Mouse (Mus musculus) forebrain, embryonic 16.5 days (tissue): ENCODE measurements around the gene Xrcc6. TPM values are rescaled to one million over a fixed set of nuclear protein-coding genes. Genes with fewer than 3 reads are reported as not detected.

Experiments
- ATAC-seq: fragments of 200-750 bp; cut with Nextera tagmentation; 2 replicates; pipeline ENCODE4 v1.8.0; 2017; ENCODE audit warnings: mild to moderate bottlenecking, moderate library complexity
- H3K27ac ChIP-seq: fragments of 300-500 bp; sonication (generic); 2 replicates; pipeline ENCODE4 v1.5.1; 2014; ENCODE audit warnings: low read length, control low read depth
- H3K27me3 ChIP-seq: fragments of 300-500 bp; sonication (generic); replicated peaks from 2 replicates; pipeline ENCODE4 v1.6.1; 2014; ENCODE audit warnings: low read length; ENCODE audit not compliant: control insufficient read depth, insufficient read depth
- H3K36me3 ChIP-seq: fragments of 300-500 bp; sonication (generic); 2 replicates; pipeline ENCODE4 v1.6.1; 2014; ENCODE audit not compliant: control insufficient read depth, insufficient read depth
- H3K4me1 ChIP-seq: fragments of 300-500 bp; sonication (generic); replicated peaks from 2 replicates; pipeline ENCODE4 v1.6.1; 2014; ENCODE audit warnings: low read length; ENCODE audit not compliant: control insufficient read depth, insufficient read depth
- H3K4me2 ChIP-seq: fragments of 300-500 bp; sonication (generic); 2 replicates; pipeline ENCODE4 v1.6.1; 2014; ENCODE audit warnings: mild to moderate bottlenecking, low read length, control low read depth
- H3K4me3 ChIP-seq: fragments of 300-500 bp; sonication (generic); replicated peaks from 2 replicates; pipeline ENCODE4 v1.5.1; 2014; ENCODE audit warnings: mild to moderate bottlenecking, low read length, control low read depth
- H3K9ac ChIP-seq: fragments of 300-500 bp; sonication (generic); replicated peaks from 2 replicates; pipeline ENCODE4 v1.6.1; 2014; ENCODE audit warnings: low read depth, low read length, control low read depth
- H3K9me3 ChIP-seq: fragments of 300-500 bp; sonication (generic); 2 replicates; pipeline ENCODE4 v1.6.1; 2016; ENCODE audit warnings: low read length; ENCODE audit not compliant: control insufficient read depth
- WGBS: fragments of 180-500 bp; shearing (Covaris S2); extraction: QIAGEN DNeasy Blood & Tissue Kit; methylation state at CpG from one replicate; pipeline ENCODE4 v1.1.7; 2014; 5-methylcytosine and 5-hydroxymethylcytosine counted together
- polyA plus RNA-seq: library from polyadenylated mRNA; unstranded; fragments of >200 nt; fragmentation: Nextera tagmentation; extraction: Ambion mirVana; gene quantifications from 2 replicates; pipeline ENCODE4 v1.2.1, GENCODE M21; 2015

Gene Xrcc6
- polyA plus RNA-seq, 1 experiment from 2014 or later, result 63.1 TPM

GRCm38 (mm10) chr15:82011947-82012346 lies 24.3 kb downstream of the Xrcc6 start:
- no peak for ATAC-seq
- 91% methylated on average over 6 of the region's 6 CpGs for whole genome bisulfite sequencing
- no peaks in the 10 kb centered on the region for H3K9me3 ChIP-seq
- no peak overlapping the region for H3K9ac ChIP-seq
- H3K27ac ChIP-seq, result no peak overlapping the region
- H3K27me3 ChIP-seq, result no peaks in the 10 kb centered on the region
- peaks cover 20% of the 10 kb centered on the region for H3K4me1 ChIP-seq
- no peak overlapping the region for H3K4me2 ChIP-seq
- H3K36me3 ChIP-seq, result no peaks in the 10 kb centered on the region
- no peak overlapping the region for H3K4me3 ChIP-seq

GRCm38 (mm10) chr15:82014745-82015391 lies 27.2 kb downstream of the Xrcc6 start:
- Histone ChIP-seq H3K4me2 (peak overlapping the region; percentile 74), H3K27ac (no peak overlapping the region), H3K9me3 (no peaks in the 10 kb centered on the region), H3K27me3 (no peaks in the 10 kb centered on the region), H3K9ac (peak overlapping the region; percentile 68), H3K4me3 (peak overlapping the region; percentile 54), H3K36me3 (no peaks in the 10 kb centered on the region), H3K4me1 (peaks cover 25% of the 10 kb centered on the region)
- 13% methylated on average over 9 of the region's 9 CpGs for WGBS
- ATAC-seq, result no peak

GRCm38 (mm10) chr15:82015392-82016100 lies 27.9 kb downstream of the Xrcc6 start:
- Histone ChIP-seq H3K27ac (peak overlapping the region; percentile 61; the same call in 1 of the 2 replicates), H3K36me3 (no peaks in the 10 kb centered on the region), H3K9ac (peak overlapping the region; percentile 68), H3K4me2 (peak overlapping the region; percentile 74), H3K27me3 (no peaks in the 10 kb centered on the region), H3K4me1 (peaks cover 25% of the 10 kb centered on the region), H3K4me3 (peak overlapping the region; percentile 54), H3K9me3 (no peaks in the 10 kb centered on the region)
- ATAC-seq, result no peak; the same call in none of the 2 replicates
- under 1% methylated on average over 39 of the region's 39 CpGs for WGBS

GRCm38 (mm10) chr15:82016101-82016808 lies 28.6 kb downstream of the Xrcc6 start:
- H3K4me3 ChIP-seq, result peak overlapping the region; percentile 54
- under 1% methylated on average over 53 of the region's 53 CpGs for WGBS
- H3K36me3 ChIP-seq, result no peaks in the 10 kb centered on the region
- H3K9ac ChIP-seq, result peak overlapping the region; percentile 79
- no peaks in the 10 kb centered on the region for H3K27me3 ChIP-seq
- peak overlapping the region; percentile 90 for H3K4me2 ChIP-seq
- ATAC-seq, result peak; percentile 97
- H3K27ac ChIP-seq, result peak overlapping the region; percentile 78
- H3K4me1 ChIP-seq, result peaks cover 25% of the 10 kb centered on the region
- no peaks in the 10 kb centered on the region for H3K9me3 ChIP-seq

- Histone ChIP-seq H3K9me3 (no peaks in the 10 kb centered on the region), H3K9ac (peak overlapping the region; percentile 79), H3K4me1 (peaks cover 25% of the 10 kb centered on the region), H3K27ac (peak overlapping the region; percentile 78), H3K4me3 (peak overlapping the region; percentile 54), H3K4me2 (peak overlapping the region; percentile 90), H3K27me3 (no peaks in the 10 kb centered on the region), H3K36me3 (no peaks in the 10 kb centered on the region)
- 17% methylated on average over 6 of the region's 6 CpGs for WGBS
- ATAC-seq, result no peak
These were observed 29.2 kb downstream of the Xrcc6 start for GRCm38 (mm10) chr15:82016830-82017229.

GRCm38 (mm10) chr15:82017461-82017860 lies 29.8 kb downstream of the Xrcc6 start:
- WGBS, result 65% methylated on average over 4 of the region's 4 CpGs
- ATAC-seq, result no peak
- no peak overlapping the region for H3K4me2 ChIP-seq

GRCm38 (mm10) chr15:82019288-82019687 lies 31.7 kb downstream of the Xrcc6 start:
- no peak overlapping the region for H3K27ac ChIP-seq
- H3K27me3 ChIP-seq, result no peaks in the 10 kb centered on the region
- H3K9me3 ChIP-seq, result no peaks in the 10 kb centered on the region
- H3K4me2 ChIP-seq, result no peak overlapping the region
- no peak overlapping the region for H3K9ac ChIP-seq
- no peak overlapping the region for H3K4me3 ChIP-seq
- peaks cover 11% of the 10 kb centered on the region for H3K36me3 ChIP-seq
- WGBS, result 64% methylated on average over 3 of the region's 3 CpGs
- H3K4me1 ChIP-seq, result peaks cover 19% of the 10 kb centered on the region
- ATAC-seq, result no peak

More at GRCm38 (mm10) chr15:82017461-82017860, 29.8 kb downstream of the Xrcc6 start:
- Histone ChIP-seq H3K9ac (no peak overlapping the region), H3K36me3 (peaks cover under 1% of the 10 kb centered on the region; the same call in 1 of the 2 replicates), H3K4me3 (no peak overlapping the region), H3K9me3 (no peaks in the 10 kb centered on the region), H3K27me3 (no peaks in the 10 kb centered on the region), H3K27ac (no peak overlapping the region), H3K4me1 (peaks cover 25% of the 10 kb centered on the region)

GRCm38 (mm10) chr15:82022535-82023088 lies 35.0 kb downstream of the Xrcc6 start:
- H3K36me3 ChIP-seq, result peaks cover 34% of the 10 kb centered on the region
- WGBS, result 89% methylated on average over 13 of the region's 13 CpGs
- no peak for ATAC-seq

More at GRCm38 (mm10) chr15:82022535-82023088, 35.0 kb downstream of the Xrcc6 start:
- Histone ChIP-seq H3K9ac (no peak overlapping the region), H3K9me3 (no peaks in the 10 kb centered on the region), H3K27ac (no peak overlapping the region), H3K4me1 (no peaks in the 10 kb centered on the region; the same call in 1 of the 2 replicates), H3K4me3 (no peak overlapping the region), H3K27me3 (no peaks in the 10 kb centered on the region), H3K4me2 (no peak overlapping the region)
